Mouse (Mus musculus) urinary bladder, postnatal 4 days (tissue): Measurements from ENCODE around the gene Cpa4.

Source experiments
- DNase-seq, 2 experiments: peaks; one replicate each; pipeline ENCODE4 v3.0.0; 2021 to 2022; ENCODE audit warnings: low spot score in 2 of 2

The Cpa4 gene

GRCm38 (mm10) chr6:30568069-30568468 lies at the start of gene Cpa4:
TSS of gene Cpa4 (plus strand) at chr6:30568369.
- DNase-seq: no peak

GRCm38 (mm10) chr6:30520400-30520799 lies 47.8 kb upstream of the Cpa4 start:
- DNase-seq: no peak

- DNase-seq: no peak
Observed at GRCm38 (mm10) chr6:30525456-30526332, 42.5 kb upstream of the Cpa4 start.

- peak in 1 of 2 experiments; percentile 33 for DNase-seq
Observed at GRCm38 (mm10) chr6:30526586-30527515, 41.3 kb upstream of the Cpa4 start.

- no peak for DNase-seq
Observed at GRCm38 (mm10) chr6:30528800-30529199, 39.4 kb upstream of the Cpa4 start.

- no peak for DNase-seq
Observed at GRCm38 (mm10) chr6:30535340-30535739, 32.8 kb upstream of the Cpa4 start.

- DNase-seq: no peak
Observed at GRCm38 (mm10) chr6:30538240-30538639, 29.9 kb upstream of the Cpa4 start.

- no peak for DNase-seq
Observed at GRCm38 (mm10) chr6:30538800-30539199, 29.4 kb upstream of the Cpa4 start.

GRCm38 (mm10) chr6:30541009-30541799 lies 27.0 kb upstream of the Cpa4 start, which contains the start of gene Cpa2:
TSS of gene Cpa2 (plus strand) at chr6:30541582.
- DNase-seq: no peak

GRCm38 (mm10) chr6:30542277-30542676 lies 25.9 kb upstream of the Cpa4 start:
- DNase-seq: no peak

GRCm38 (mm10) chr6:30543077-30543476 lies 25.1 kb upstream of the Cpa4 start:
- DNase-seq: no peak

- no peak for DNase-seq
Observed at GRCm38 (mm10) chr6:30543851-30544250, 24.3 kb upstream of the Cpa4 start.

GRCm38 (mm10) chr6:30545689-30546088 lies 22.5 kb upstream of the Cpa4 start:
- no peak for DNase-seq

- DNase-seq: no peak
Observed at GRCm38 (mm10) chr6:30546571-30547273, 21.4 kb upstream of the Cpa4 start.

GRCm38 (mm10) chr6:30547274-30547645 lies 20.9 kb upstream of the Cpa4 start:
- no peak for DNase-seq

- DNase-seq: no peak
Observed at GRCm38 (mm10) chr6:30547656-30548306, 20.4 kb upstream of the Cpa4 start.

GRCm38 (mm10) chr6:30549231-30549761 lies 18.9 kb upstream of the Cpa4 start:
- DNase-seq: no peak

- DNase-seq: no peak
Observed at GRCm38 (mm10) chr6:30550496-30551192, 17.5 kb upstream of the Cpa4 start.

GRCm38 (mm10) chr6:30551193-30551515 lies 17.0 kb upstream of the Cpa4 start:
- no peak for DNase-seq
